Mouse (Mus musculus) forebrain, embryonic 14.5 days (tissue): Measurements from ENCODE around the gene 4930518I15Rik. TPM values are rescaled to one million over a fixed set of nuclear protein-coding genes. Genes with fewer than 3 reads are reported as not detected.

Experiments
- ATAC-seq: fragments of 200-750 bp; cut with Nextera tagmentation; 2 replicates; pipeline ENCODE4 v1.8.0; 2017; ENCODE audit warnings: mild to moderate bottlenecking, moderate library complexity
- DNase-seq: peaks from one replicate; pipeline ENCODE4 v3.0.0-alpha.2; 2015; ENCODE audit warnings: low spot score
- H3K27ac ChIP-seq: fragments of 300-500 bp; sonication (generic); 2 replicates; pipeline ENCODE4 v1.5.1; 2014; ENCODE audit warnings: low read depth, mild to moderate bottlenecking, control low read depth, low read length, moderate library complexity
- H3K27me3 ChIP-seq: fragments of 300-500 bp; sonication (generic); replicated peaks from 2 replicates; pipeline ENCODE4 v1.6.1; 2014; ENCODE audit warnings: low read length, control low read depth, mixed read lengths; ENCODE audit not compliant: control insufficient read depth, insufficient read depth
- H3K36me3 ChIP-seq: fragments of 300-500 bp; sonication (generic); 2 replicates; pipeline ENCODE4 v1.6.1; 2014; ENCODE audit warnings: low read length, control low read depth; ENCODE audit not compliant: control insufficient read depth, insufficient read depth
- H3K4me1 ChIP-seq: fragments of 300-500 bp; sonication (generic); 2 replicates; pipeline ENCODE4 v1.6.1; 2014; ENCODE audit warnings: antibody characterized with exemption, low read length, control low read depth; ENCODE audit not compliant: control insufficient read depth, insufficient read depth
- H3K4me2 ChIP-seq: fragments of 300-500 bp; sonication (generic); 2 replicates; pipeline ENCODE4 v1.6.1; 2014; ENCODE audit warnings: mild to moderate bottlenecking, control low read depth, low read length
- H3K4me3 ChIP-seq: fragments of 300-500 bp; sonication (generic); 2 replicates; pipeline ENCODE4 v1.5.1; 2014; ENCODE audit warnings: low read depth, low read length, control low read depth
- H3K9ac ChIP-seq: fragments of 300-500 bp; sonication (generic); 2 replicates; pipeline ENCODE4 v1.6.1; 2014; ENCODE audit warnings: mild to moderate bottlenecking, low read length, control low read depth, moderate library complexity
- H3K9me3 ChIP-seq: fragments of 300-500 bp; sonication (generic); replicated peaks from 2 replicates; pipeline ENCODE4 v1.6.1; 2016; ENCODE audit warnings: low read length, control low read depth, mixed read lengths; ENCODE audit not compliant: control insufficient read depth
- WGBS: fragments of 180-500 bp; shearing (Covaris S2); extraction: QIAGEN DNeasy Blood & Tissue Kit; methylation state at CpG from one replicate; pipeline ENCODE4 v1.1.7; 2014; 5-methylcytosine and 5-hydroxymethylcytosine counted together
- polyA plus RNA-seq: library from polyadenylated mRNA; unstranded; fragments of >200 nt; fragmentation: Nextera tagmentation; extraction: Ambion mirVana; gene quantifications from 2 replicates; pipeline ENCODE4 v1.2.1, GENCODE M21; 2014

Gene 4930518I15Rik
- polyA plus RNA-seq, 1 experiment from 2014 or later: 2.7 TPM

DNA sequence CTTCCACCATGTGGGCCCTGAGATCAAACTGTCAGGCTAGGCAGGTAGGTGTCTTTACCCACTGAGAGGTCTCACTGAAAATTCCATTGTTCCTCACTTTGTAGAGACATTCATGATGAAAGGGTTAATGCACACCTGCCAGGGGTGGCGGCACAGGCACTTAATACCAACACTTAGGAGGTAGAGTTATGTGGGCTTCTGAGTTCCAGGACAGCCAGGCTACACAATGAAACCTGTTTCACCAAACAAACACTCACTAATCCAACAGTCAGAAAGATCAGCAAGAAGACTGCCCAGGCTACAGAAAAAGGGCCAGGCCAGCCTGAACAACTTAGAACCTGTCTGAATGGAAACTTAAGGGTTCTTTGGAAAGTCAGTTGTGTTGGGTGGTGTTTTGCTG, 41.6 kb downstream of the 4930518I15Rik start:
- no peak for DNase-seq

DNA sequence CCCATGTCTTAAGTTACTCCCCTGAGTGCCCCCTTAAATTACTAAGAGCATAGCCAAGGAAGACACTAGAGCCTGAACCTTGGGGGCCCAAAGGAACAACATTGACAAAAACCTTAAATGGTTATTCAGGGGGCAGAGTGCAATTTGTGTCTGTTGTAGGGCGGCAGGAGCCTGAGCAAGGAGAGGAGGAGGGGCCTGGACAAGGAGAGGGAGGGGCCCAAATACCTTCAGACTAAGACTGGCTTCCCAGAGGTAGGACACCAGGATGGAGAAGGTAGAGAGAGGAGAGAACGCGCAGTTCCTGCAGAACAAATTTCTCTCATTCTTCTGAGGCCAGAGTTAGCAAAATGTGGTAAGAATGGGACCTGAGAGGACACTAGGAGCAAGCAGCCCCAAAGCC, 42.3 kb downstream of the 4930518I15Rik start:
- WGBS: 60% methylated on average over 3 of the region's 3 CpGs
- no peak for ATAC-seq
- no peak overlapping the region for H3K27ac ChIP-seq

More for the DNA sequence above, 41.6 kb downstream of the 4930518I15Rik start:
- H3K36me3 ChIP-seq: no peaks in the 10 kb centered on the region
- H3K27me3 ChIP-seq: no peaks in the 10 kb centered on the region
- no peaks in the 10 kb centered on the region for H3K9me3 ChIP-seq
- 44% methylated on average over 1 of the region's 1 CpGs for WGBS
- ATAC-seq: no peak
- no peak overlapping the region for H3K4me2 ChIP-seq
- H3K27ac ChIP-seq: no peak overlapping the region
- no peak overlapping the region for H3K4me3 ChIP-seq
- no peaks in the 10 kb centered on the region for H3K4me1 ChIP-seq
- H3K9ac ChIP-seq: no peak overlapping the region

DNA sequence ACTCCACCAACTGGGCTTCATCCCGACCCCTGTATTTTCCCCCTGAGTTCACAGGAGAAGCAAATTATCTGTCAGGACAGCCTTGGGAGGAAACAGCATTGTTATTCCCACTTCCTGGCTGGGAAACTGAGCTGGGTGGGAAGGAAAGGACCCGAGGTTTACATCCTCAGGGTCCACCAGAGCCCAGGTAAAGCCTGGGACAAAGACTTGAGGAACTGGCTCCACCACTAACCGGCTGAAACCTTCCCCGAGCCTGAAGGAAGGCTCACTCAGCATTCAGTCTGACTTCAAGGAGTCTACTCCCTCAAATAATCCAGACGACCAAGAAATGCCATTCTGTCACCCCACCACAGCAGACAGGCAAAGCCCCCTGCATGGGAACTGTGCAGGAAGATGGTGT, 42.9 kb downstream of the 4930518I15Rik start:
- no peak overlapping the region for H3K9ac ChIP-seq
- H3K27me3 ChIP-seq: no peaks in the 10 kb centered on the region
- H3K4me1 ChIP-seq: no peaks in the 10 kb centered on the region
- 52% methylated on average over 5 of the region's 5 CpGs for WGBS
- H3K4me3 ChIP-seq: no peak overlapping the region
- no peak for DNase-seq
- no peaks in the 10 kb centered on the region for H3K9me3 ChIP-seq
- H3K27ac ChIP-seq: no peak overlapping the region
- no peaks in the 10 kb centered on the region for H3K36me3 ChIP-seq
- ATAC-seq: no peak
- no peak overlapping the region for H3K4me2 ChIP-seq

More for the DNA sequence above, 42.3 kb downstream of the 4930518I15Rik start:
- Histone ChIP-seq H3K9me3 (no peaks in the 10 kb centered on the region), H3K4me1 (no peaks in the 10 kb centered on the region), H3K27me3 (no peaks in the 10 kb centered on the region), H3K4me2 (no peak overlapping the region), H3K9ac (no peak overlapping the region), H3K4me3 (no peak overlapping the region), H3K36me3 (no peaks in the 10 kb centered on the region)
- DNase-seq: no peak

DNA sequence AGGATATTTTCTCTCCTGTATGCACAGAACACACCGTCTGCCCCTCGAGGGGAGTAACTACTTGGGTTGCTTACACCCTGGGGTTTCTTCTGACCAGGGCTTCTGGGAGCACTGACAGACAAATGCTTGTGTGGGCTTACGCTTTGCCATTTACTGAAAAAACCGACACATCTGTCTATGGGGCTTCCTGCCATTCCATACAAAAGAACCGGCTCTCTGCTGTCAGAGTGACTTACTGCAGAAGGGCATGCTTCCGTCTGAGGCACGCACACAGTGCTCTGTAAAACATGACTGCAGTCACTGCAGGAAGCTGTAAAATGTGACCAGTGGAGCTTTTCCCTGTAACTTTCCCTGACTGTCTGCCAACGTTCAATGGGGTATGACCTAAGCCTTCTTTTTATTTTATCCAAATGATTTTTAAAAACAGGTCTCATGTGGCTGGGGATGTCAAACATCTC, 43.4 kb downstream of the 4930518I15Rik start:
- Histone ChIP-seq H3K4me3 (no peak overlapping the region), H3K9ac (no peak overlapping the region), H3K4me2 (no peak overlapping the region), H3K36me3 (no peaks in the 10 kb centered on the region), H3K27me3 (no peaks in the 10 kb centered on the region), H3K27ac (no peak overlapping the region), H3K9me3 (no peaks in the 10 kb centered on the region), H3K4me1 (no peaks in the 10 kb centered on the region)
- 30% methylated on average over 8 of the region's 8 CpGs for WGBS
- no peak for ATAC-seq
- peak; percentile 10 for DNase-seq

DNA sequence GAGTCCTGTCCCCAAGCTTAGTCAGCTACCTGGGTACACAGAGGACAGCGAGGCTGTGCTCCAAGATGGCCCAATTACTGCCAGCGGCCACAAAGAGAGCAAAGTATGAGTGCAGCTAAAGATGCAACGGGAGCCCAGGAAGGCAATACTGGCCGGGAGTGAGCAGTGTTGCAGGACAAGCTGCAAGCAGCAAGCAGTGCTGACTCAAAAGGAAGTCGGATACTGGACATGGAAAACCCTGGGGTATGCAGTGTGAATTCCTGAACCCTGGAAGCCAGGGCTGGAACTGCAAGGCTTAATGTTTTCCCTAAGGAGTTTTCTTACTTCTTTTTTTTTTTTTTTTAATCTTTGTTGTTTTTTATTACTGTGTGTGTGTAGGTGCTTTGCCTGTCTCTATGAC, 46.2 kb downstream of the 4930518I15Rik start:
- Histone ChIP-seq H3K9ac (no peak overlapping the region), H3K4me1 (no peaks in the 10 kb centered on the region), H3K36me3 (no peaks in the 10 kb centered on the region), H3K4me2 (no peak overlapping the region), H3K27me3 (no peaks in the 10 kb centered on the region), H3K4me3 (no peak overlapping the region), H3K27ac (no peak overlapping the region), H3K9me3 (no peaks in the 10 kb centered on the region)
- ATAC-seq (no peak), DNase-seq (no peak)
- WGBS: 66% methylated on average over 5 of the region's 5 CpGs

DNA sequence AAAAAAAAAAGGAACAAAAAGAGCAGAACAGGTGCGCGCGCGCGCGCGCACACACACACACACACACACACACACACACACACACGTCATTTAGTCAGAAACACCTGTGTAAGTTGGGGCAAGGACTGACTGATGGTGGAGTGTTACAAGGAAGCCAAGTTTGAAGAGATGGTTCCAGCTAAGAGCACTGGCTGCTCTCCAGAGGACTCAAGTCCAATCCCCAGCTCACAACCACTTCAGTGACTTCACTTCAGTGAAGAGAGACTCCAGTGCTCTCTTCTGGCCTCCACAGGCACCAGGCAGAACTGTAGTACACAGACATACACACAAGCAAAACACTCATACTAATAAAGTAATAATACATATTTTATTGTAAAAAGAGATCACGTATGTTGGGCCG, 47.0 kb downstream of the 4930518I15Rik start:
- no peak for DNase-seq
- WGBS: 97% methylated on average over 10 of the region's 10 CpGs

DNA sequence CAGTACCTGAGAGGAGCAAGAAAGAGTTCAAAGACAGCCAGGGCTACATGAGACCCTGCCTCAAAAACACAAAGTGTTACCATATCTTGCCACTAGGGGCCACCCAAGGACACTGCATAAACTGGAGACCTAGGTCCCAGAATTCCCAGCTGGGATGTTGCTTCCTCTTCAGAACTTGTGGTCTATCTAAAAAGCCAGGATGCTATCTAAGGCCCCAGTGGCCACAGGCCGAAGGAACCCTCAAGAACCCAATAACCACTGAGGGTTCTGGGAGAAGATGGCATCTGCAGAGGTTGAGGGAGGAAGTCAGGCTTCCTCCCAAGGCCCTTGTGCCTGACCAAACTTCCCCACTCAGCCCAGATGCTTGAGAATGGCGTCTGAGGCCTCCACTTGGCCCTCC, 48.2 kb downstream of the 4930518I15Rik start:
- 58% methylated on average over 2 of the region's 2 CpGs for WGBS
- H3K4me3 ChIP-seq: no peak overlapping the region
- H3K4me1 ChIP-seq: no peaks in the 10 kb centered on the region
- no peak overlapping the region for H3K9ac ChIP-seq
- H3K4me2 ChIP-seq: no peak overlapping the region
- no peaks in the 10 kb centered on the region for H3K36me3 ChIP-seq
- DNase-seq: peak; percentile 88
- H3K9me3 ChIP-seq: no peaks in the 10 kb centered on the region
- peak; percentile 46; the same call in 1 of the 2 replicates for ATAC-seq
- no peaks in the 10 kb centered on the region for H3K27me3 ChIP-seq
- H3K27ac ChIP-seq: no peak overlapping the region

More for the DNA sequence above, 47.0 kb downstream of the 4930518I15Rik start:
- Histone ChIP-seq H3K27me3 (no peaks in the 10 kb centered on the region), H3K9ac (no peak overlapping the region), H3K4me2 (no peak overlapping the region), H3K4me1 (no peaks in the 10 kb centered on the region), H3K9me3 (no peaks in the 10 kb centered on the region), H3K27ac (no peak overlapping the region), H3K36me3 (no peaks in the 10 kb centered on the region), H3K4me3 (no peak overlapping the region)
- ATAC-seq: no peak

DNA sequence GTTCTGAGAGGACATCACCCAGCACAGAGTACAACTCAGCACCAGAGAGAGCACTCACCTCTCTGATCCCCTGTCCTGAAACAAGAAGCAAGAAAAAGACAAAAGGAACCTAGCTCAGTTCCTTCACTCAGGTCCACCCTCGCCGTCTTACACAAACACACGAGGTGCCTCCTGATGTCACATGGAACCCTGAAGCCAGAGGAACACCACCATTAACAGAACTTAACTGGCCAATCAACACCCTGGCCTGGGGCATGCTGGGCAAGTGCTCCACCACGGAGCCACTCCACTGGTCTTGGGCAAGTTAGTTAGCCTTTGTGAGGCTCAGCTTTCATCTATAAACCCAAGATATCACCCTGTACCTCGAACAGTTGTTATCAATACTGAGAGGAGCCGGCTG, 50.9 kb downstream of the 4930518I15Rik start:
- Histone ChIP-seq H3K4me2 (no peak overlapping the region), H3K36me3 (no peaks in the 10 kb centered on the region), H3K4me3 (no peak overlapping the region), H3K9me3 (no peaks in the 10 kb centered on the region), H3K9ac (no peak overlapping the region), H3K27ac (no peak overlapping the region), H3K4me1 (no peaks in the 10 kb centered on the region), H3K27me3 (no peaks in the 10 kb centered on the region)
- WGBS: 74% methylated on average over 6 of the region's 6 CpGs
- ATAC-seq (no peak), DNase-seq (no peak)
